Mouse (Mus musculus) frontal cortex, postnatal 14 days (tissue): ENCODE measurements around the gene Krt35.

Experiments used
- DNase-seq, 2 experiments: peaks; one replicate each; pipeline ENCODE4 v3.0.0; 2022; ENCODE audit warnings: low spot score in 2 of 2

Krt35 gene

DNA sequence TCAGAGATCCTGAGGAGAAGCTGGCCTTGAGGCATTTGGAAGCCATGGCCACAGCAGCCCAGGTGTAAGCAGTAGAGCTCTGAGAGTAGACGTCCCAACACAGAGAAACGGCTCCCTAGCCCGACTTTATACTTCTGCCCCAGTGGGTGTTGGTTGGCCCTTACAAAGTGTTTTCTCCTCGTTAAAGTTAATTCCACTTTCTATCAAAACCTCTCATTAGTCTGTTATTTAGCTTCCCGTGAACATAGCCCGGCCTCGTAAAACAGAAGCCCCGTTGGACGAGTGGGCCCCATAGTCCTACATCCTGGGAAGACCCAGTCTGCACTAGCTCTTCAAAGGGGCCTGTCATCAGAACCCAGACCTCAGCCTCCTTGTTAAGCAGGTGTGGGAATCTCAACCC, at the start of gene Krt35:
Krt35 (minus strand) TSS at position 101 of the 400 bp plus-strand sequence.
- no peak for DNase-seq

DNA sequence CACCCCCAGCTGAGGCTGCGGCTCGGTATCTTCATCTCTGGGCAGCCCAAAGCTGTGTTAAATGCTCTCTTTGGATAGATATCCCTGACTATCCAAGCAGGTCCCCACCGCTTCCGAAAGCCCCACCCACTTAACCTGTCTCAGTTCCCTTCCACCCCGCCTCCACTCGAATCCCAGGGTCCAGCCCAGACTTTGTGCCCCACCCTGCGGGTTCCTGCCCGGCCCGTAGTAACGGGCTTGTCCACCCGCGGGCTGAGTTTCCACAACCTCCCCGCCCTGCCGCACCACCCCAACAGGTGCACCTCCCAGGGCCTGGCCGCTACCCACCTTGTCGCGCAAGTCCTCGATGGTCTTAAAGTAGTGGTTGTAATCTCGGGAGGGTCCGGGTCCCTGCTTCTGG, 49.1 kb upstream of the Krt35 start:
- no peak for DNase-seq

DNA sequence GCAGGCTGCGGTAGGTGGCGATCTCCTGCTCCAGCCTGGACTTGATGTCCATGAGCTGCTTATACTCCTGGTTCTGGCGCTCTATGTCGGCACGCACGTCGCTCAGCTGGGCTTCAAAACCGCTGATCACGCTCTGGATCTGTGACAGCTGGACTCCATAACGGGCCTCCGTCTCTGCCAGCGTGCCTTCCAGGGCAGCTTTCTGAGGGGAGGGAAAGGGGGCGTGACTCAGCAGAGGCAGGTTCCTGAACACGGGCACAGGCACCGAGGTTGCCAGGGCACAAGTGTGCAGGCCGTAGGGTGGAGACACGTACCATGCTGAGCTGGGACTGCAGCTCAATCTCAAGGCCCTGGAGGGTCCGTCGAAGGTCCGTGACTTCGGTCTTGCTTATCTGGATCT, 44.9 kb upstream of the Krt35 start:
- DNase-seq: no peak

DNA sequence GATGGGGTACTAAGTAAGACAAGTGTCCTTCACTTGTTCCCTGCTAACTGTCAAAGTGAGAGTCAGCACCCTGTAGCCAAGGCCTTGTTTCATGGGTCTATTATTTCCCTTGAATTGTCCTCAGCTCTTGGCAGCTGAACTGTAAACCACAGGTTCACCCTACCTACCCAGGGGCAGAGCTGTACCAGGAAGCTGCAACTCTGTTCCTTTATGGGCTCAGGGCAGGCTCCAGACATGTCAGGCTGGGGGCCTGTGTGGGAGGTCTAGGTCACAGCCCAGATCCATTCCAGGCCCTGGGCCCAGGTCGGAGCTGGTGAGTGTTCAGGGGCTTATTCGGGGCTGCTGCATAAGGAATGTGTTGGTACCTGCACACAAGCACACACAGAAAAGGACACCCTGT, 43.4 kb upstream of the Krt35 start:
- DNase-seq: no peak

DNA sequence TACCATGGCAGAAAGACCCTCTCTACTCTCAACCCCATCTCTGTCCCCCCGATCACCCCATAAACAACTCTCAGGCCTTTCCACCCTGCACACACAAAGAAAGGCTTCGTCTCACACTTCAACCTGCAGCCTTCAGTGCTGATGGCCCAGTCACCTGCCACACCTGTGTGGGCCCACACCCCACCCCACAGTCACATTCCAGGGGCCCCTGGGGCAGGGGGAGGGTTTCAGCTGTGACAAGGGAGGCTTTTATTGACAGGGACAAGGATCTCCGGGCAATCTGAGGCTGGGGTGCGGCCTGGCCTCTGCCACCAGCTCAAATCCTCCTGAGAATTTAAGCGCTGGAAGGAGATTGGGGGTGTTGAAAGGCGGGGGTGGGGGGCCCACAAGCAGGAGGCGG, 42.8 kb upstream of the Krt35 start:
- no peak for DNase-seq

DNA sequence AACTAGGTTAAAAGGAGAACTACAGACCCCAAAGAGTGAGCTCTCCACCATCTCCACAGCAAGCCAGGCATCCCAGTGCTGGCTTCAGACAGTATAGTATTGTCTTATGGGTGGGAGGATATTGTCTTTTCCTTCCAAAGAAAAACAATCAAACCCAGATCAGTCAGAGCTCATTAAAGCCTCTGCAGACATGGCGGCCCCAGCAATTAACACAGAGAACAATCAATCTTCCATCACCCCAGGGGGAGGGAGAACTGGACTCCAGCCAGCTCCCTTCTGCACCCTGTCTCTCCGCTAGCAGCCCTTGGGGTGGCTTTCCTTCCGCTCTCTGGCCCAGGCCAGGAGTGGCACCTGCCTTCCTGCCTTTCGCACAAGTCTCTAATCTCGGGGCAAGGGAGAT, 41.7 kb upstream of the Krt35 start:
- DNase-seq: no peak

DNA sequence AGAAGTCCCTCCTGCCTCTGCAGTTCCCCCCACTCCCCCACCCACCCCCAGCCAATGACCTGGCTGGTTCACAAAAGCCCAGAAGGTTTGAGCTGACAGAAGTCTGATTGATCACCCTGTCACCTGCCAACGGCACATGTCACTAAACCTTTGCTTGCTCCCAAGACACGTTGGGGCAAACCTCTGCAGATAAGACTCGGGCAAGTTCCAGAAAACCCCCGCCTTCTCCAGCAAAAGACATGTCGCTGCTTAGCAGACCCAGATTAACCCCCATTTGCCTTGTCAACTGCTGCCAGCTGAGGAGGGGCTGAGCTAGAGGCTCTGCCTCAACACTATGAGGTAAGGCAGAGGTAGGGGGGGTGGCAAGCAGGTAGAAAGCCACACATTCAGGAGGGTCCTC, 40.5 kb upstream of the Krt35 start:
- DNase-seq: no peak

DNA sequence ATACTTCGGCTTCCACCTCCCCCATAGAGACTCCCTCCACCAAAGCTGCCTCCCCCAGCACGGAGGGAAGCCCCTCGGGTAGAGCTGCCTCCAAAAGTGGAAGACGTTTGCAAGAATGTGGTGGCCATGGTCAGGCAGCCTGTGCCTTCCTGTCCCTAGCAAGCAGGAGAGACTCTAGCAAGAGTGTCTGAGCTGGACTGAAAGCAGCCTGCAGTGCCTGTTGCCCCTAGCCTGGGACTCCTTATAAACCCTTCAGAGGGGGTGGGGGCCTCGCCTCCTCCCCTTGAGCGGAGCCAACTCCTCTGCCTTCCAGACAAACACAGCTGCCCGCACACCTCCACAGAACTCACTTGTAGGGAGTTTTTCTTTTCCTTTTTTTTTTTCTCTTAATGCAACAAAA, 39.7 kb upstream of the Krt35 start, which contains the start of gene Krt15:
Krt15 (minus strand) TSS at position 198 of the 400 bp plus-strand sequence.
- DNase-seq: no peak

DNA sequence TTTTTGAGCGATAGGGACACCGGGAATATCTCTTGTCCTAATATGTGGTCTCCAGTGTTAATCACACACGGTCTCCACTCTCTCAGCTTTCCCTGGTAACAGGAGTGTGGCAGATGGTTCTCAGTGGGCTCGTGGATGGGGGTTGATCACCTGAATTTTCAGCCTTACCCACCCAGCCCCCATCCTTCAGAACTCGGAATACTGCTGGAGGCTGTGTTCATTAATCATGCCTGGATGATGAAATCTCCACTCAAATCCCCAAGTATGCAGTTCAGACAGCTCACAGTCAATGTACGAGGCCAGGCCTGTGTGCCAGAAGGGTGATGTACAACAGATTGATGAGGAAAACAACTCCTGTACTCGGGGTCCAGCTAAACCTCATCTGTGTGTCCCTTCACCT, 28.9 kb upstream of the Krt35 start:
- DNase-seq: no peak

DNA sequence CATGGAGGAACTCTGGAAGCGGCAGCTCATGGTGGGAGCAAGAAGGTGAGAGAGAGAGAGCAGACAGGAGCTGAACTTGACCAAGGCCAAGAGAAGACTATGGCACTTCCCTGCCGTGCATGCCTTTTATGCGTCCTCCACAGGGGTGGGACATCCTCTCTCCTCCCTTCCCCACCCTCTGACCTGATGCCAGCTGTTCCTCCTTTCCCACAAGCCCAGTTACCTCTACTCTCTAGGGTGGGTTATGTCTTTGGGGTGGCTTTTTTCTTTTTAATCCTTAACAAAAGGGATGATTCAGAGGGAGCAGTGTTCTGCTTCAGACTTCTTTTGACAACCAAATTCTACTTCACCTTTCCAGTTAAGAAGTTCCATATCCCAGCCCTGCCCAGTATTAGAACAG, 25.4 kb upstream of the Krt35 start, which contains the start of gene Krt13:
Krt13 (minus strand) TSS at position 101 of the 400 bp plus-strand sequence.
- DNase-seq: no peak

DNA sequence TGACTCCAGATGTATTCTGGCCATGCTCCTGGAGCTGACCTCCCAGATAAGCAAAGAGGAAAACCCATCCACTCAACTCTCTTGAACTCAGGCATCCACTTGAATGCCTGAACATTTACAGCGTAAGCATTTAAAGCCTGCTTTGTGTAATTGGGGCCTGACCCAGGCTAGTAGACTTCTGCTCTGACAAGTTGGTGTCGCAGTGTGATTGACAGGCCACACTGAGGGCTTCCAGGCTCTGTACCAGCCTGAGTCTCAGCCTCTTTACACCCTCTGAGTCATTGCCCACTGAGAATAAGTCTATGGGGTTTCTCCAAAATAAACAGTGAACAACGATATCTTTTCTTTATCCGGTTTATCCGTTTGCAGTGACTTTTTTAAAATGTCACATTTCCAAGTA, 24.3 kb upstream of the Krt35 start:
- DNase-seq: no peak

DNA sequence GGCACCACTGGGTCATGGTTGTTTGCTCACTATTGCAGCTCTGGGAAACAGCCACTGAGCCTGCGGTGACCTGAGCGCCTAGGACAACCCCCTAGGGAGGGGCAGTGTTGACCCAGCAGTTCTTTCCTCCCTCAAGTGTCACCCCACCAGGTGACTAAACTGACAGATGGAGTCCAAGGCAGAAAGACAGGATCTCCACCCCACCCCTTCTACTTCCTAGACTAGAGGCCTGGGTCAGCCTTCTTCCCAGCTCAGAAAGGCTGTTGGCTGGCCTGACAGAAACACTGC, 17.6 kb upstream of the Krt35 start:
- no peak for DNase-seq

DNA sequence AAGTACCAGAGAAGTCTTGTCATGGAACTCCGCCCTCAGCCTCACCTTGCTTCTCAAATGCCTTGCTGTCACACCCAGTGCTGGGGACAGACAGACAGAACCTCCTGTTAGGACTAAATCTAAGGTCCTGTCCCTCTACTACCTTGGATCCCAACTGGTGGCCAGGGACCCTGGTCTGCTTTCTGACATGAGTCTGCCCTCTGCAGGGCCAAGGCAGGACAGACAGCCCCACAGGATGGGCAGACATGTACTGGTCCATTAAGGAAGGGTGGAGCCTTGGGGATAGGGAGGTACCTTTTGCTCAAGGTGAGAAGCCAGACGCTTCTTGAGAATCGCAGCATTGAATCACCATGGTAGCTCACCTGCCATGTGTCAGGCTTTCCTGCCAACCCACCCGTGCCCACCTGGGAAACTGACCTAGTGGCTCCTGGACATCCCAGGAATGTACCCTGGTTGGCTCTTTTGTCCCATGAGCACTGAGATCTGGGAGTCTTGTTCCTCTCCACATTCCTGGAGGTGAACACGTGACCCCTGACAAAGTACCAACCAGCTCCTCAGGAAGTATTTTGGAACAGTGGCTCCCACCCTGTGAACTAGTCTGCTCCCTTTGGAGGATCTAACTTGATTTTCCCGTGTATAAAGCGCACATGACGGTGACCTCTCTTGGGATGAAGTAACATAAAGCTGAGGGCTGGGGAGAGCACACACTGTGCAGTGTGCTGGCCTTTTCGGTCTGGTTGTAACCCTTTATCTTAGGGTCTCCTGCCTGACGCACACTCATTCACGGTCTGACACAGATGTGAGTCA, 17.1 kb upstream of the Krt35 start:
- no peak for DNase-seq

DNA sequence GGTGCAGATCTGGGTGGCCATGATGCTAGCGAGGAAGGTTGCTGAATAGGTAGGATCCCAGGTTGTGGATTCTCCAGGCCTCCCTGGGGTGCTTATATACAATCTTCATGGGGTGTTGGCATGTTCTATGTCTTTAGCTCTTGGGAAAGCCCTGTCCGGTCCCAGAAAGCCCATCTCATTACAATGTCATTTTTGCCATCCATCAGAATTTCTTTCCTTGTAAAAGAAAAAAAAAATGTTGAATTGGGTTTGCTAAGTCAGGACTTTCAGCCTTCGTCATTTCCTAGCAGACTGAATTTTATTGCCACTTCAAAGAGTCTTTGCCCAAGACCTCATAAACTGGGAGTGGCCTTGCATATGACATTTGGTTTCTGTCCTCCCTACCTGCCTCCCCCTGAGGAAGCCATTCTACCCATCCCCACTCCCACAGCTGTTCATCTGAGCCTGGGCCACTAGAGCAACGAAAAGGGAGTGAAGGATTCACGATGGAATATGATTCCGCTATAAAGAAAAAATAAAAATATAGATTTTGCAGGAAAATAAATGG, 9.6 kb upstream of the Krt35 start, which contains the start of gene Krt36:
Krt36 (minus strand) TSS at position 51 of the 547 bp plus-strand sequence.
- no peak for DNase-seq

DNA sequence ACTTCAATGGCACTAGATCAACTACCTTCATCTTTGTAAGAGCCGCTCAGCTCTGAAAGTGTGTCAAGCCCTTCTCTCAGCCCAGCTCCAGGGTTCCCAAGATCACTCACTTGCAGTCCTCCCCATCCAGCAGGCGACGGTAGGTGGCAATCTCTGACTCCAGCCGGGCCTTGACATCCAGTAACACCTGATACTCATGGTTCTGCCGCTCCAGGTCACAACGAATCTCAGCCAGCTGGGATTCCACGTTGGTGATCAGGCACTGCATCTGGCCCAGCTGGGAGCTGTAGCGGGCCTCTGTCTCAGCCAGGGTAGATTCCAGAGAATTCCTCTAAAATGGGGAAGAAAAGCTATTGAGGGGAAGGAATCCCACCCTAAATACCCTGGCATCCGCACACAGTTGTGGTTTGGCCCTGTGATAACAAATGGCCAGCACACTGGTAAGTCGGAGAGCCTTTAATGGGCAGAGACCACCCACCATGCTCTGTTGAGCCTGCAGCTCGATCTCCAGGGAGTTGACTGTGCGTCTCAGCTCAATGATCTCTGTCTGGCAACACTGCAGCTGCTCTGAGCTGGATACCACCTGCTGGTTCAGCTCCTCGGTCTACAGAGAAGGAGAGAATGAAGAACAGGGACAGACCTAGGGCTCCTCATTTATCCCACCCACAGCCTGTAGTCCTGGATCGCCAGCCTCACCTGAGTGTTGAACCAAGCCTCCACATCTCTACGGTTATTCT, 6.8 kb upstream of the Krt35 start:
- DNase-seq: no peak

DNA sequence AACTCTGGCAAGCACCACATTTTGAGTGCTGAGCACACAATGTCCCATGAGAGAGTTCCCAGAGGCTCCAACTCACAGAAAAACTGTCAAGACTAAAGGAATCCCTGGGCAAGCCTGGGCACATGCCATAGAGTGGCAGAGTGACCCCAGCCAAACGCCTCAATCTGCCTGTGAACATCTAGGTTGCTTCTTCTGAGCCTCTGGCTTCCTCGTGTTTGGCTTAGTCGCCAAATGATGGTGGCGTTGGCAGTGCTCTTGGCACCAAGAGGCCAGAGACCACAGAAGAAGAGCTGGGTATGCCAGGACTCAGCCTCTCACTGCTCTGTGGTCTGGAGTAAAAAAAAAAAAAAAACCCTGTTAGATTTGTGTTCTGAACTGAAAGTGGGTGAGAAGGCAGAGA, 4.3 kb upstream of the Krt35 start:
- no peak for DNase-seq

DNA sequence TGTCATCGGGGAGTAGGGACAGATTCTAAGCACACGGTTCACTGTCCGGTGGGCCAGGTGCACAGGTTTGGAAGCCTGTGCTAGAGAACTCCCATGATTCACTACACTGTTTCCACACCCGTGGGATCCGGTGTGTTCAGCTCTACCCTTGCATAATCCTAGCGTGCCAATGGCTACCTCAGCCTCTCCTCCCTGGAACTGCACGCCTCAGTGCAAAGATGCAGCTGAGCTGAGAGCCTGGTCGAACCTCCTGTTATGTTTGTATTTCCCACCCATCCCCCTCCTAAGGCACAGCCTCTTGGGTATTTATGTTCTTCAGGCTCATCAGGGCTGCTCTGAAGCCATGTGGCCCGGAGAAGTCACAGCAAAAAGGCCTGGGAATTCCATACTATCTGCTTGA, 1.8 kb upstream of the Krt35 start:
- DNase-seq: no peak

DNA sequence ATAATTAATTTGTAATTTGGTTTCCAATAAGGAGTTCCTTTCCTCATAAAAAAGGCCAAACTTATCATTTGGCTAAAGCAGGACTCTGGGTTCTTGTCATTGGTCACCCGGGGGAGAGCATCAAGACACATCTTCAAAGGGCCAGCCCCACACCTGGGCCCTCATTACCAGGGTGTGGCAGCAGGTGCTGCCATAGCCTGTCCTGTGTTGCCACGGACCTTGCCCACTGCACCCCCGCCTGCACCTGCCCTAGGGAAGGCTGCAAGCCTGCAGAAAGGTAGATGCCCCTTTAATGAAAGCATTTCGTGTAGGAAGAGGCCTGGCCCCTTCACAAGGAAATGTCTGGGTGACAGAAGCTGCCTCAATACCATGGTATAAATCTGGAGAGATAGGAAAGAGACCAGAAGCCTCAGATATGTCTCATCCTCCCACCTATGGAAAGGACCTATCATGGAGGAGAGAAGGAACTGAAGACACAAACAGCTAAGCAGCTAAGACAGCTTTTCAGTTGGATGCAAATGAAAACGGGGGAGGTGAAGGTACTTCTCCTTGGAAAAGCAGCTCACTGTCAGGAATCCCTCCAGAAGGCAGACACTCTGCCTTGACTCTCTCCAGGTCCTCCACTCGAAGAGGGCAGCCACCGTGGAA, 7.5 kb downstream of the Krt35 start:
- no peak for DNase-seq

DNA sequence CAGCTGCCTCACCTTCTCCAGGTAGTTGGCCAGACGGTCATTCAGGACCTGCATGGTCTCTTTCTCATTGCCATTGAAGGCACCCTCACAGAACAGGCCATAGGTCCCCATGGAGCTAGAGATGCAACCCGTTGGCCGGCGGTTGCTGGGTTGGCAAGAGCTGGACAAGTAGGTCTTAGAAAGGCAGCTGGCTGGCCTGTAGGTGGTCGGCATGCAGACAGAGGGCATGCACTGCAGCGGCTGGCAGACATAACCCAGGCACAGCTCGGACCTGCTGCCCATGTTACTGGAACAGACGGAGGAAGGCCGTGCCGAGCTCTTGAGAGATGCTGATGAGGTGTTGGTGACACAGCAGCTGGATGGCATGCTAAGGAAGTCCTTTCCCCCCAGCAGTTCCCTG, 8.2 kb downstream of the Krt35 start, which contains the start of gene Krt32:
Krt32 (minus strand) TSS at position 366 of the 400 bp plus-strand sequence.
- DNase-seq: no peak

DNA sequence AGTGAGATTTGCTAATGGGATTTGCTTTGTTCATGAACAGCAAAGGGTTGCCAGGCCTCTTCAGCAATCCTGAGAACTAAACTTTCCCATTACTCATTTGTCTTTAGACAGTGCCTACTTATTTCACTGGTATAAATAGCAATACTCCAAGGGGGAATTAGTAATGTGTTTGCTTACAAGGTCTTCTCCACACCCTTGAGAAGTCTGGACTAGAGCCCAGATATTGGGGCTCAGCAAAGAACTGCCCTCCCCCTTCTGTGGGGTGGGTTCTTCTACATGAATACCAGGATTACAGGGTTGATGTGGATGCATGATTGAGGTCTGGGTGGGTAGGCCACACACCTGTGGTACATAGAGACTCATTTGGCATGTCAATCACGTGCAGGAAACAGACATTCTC, 22.2 kb downstream of the Krt35 start:
- no peak for DNase-seq

DNA sequence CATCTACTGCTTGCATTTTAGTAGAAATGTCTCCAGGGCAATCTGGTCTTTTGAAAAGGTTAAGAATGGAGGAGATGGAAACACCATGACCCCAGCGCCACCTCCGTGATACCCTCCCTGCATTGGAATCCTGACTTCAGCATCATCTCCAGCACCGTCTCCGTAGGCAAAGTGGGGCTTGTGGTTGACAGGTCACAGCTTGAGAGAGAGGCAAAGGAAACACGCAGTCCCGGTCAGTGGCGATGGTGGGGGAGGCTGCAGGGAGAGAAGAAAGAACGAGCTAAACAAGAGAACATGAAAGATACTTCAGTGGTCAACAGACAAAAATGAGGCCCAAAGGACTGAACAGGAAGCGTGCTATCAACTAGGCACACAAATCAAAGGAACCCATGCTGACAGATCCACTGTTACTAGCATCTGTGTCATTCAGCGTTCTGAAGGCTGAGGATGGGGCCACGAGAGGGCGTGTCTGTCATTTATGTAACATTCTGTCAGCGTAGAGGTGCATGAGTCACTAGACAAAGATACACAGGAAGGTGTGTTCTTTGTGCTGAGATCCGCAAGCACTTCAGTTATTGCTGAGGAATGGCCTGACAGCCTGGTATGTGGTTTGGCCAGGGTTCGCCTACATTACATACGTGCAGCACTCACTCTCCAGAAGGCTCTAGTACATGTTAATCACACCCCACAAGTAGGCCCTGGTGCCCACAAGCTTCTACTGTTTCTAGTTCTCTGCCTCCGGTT, 28.6 kb downstream of the Krt35 start:
- no peak for DNase-seq
